Mouse (Mus musculus): Measurements from ENCODE around the gene Pira2. TPM values are rescaled to one million over a fixed set of nuclear protein-coding genes. Genes with fewer than 3 reads are reported as not detected.
"Not testable (repeated sequence)": the region's sequence is repeated elsewhere in the genome, so short reads cannot be mapped to it uniquely, and the experiment has no call there.

Gene Pira2
- polyA plus RNA-seq (2015; fragmentation: Nextera tagmentation; extraction: Ambion mirVana): not detected in 2 replicates

DNA sequence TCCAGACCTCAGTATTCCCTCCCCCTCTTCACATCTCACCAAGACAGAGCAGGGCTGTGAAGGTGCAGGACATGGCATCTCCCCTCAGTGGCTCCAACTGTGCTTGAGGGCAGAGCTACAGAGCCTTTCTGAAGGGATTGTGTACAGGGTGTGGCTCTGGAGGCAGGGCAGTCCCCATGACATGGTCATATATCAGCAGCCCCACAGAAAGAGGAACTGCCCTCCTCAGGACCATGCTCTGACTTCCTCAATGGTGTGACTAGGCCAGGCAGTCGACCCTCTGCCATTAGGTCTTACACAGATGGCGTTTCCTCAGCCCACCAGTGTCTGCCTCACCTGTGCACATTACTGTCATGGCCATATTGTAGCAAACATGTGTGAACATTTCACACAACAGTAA is at the start of gene Pira2:
Gene Pira2, minus strand, starts transcription at position 101 of the 400 bp plus-strand sequence.
- not testable (repeated sequence) for H3K4me2 ChIP-seq (replicated peaks); H3K4me3 ChIP-seq (replicated peaks); H3K4me1 ChIP-seq (replicated peaks); H3K9ac ChIP-seq (replicated peaks); H3K9me3 ChIP-seq; ATAC-seq; H3K36me3 ChIP-seq; H3K27ac ChIP-seq; H3K27me3 ChIP-seq
- WGBS: no CpG with 5 or more reads among the region's 2 CpGs

DNA sequence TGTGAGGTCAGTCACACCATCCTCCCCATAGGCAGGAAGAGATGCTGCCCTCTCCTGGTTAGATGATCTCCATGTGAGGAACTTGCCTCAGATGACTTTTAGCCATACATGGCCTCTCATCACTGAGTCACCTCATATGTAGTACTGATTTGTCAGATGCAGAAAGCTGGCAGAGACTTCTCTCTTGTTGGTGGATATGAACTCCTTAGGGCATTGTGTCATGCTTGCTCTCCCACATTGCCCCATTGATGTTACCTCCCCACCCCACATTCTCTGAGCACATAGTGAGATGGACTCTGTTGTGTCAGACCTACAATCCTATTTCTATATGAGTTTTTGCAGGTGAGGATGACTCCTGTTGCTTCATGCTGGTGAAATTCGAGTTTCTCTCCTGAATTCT is 30.2 kb upstream of the Pira2 start:
- WGBS: no CpG with 5 or more reads among the region's 1 CpGs

DNA sequence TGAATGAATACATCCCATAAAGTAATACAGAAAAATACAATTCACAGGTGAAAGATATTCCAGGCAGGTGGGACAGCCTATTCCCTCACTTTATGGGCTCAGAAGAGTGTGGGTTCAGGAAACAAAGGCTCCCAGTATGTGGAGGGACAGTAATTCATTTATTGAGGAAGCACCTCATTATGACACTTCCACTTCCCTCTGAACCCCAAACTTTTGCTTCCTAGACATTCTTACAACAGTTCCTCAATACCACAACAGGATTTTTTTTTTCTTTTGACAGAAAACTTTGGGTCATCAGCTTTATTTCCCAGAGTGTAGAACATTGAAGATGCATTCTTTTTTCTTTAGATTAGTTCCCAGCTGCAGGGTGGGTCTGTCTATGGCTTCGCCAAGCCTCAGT is 7.0 kb downstream of the Pira2 start:
- ATAC-seq; H3K27ac ChIP-seq; H3K9me3 ChIP-seq; H3K4me3 ChIP-seq (replicated peaks); H3K27me3 ChIP-seq; H3K4me2 ChIP-seq (replicated peaks); H3K36me3 ChIP-seq; H3K4me1 ChIP-seq (replicated peaks); H3K9ac ChIP-seq (replicated peaks): not testable (repeated sequence)
- no CpG with 5 or more reads among the region's 1 CpGs for WGBS

More for the DNA sequence above, 30.2 kb upstream of the Pira2 start:
- not testable (repeated sequence) for H3K27ac ChIP-seq; ATAC-seq; H3K36me3 ChIP-seq; H3K27me3 ChIP-seq; H3K9me3 ChIP-seq; H3K9ac ChIP-seq (replicated peaks); H3K4me3 ChIP-seq (replicated peaks); H3K4me2 ChIP-seq (replicated peaks); H3K4me1 ChIP-seq (replicated peaks)

DNA sequence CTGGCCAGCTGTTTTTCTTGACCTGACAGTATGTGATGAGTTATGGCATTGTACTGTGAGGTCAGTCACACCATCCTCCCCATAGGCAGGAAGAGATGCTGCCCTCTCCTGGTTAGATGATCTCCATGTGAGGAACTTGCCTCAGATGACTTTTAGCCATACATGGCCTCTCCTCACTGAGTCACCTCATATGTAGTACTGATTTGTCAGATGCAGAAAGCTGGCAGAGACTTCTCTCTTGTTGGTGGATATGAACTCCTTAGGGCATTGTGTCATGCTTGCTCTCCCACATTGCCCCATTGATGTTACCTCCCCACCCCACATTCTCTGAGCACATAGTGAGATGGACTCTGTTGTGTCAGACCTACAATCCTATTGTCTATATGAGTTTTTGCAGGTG is 14.2 kb downstream of the Pira2 start:
- ATAC-seq; H3K4me1 ChIP-seq (replicated peaks): not testable (repeated sequence)

DNA sequence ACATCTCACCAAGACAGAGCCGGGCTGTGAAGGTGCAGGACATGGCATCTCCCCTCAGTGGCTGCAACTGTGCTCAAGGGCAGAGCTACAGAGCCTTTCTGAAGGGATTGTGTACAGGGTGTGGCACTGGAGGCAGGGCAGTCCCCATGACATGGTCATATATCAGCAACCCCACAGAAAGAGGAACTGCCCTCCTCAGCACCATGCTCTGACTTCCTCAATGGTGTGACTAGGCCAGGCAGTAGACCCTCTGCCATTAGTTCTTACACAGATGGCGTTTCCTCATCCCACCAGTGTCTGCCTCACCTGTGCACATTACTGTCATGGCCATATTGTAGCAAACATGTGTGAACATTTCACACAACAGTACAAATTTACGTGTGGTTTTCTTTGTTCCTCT is 19.3 kb downstream of the Pira2 start, which contains the start of gene Gm15448:
Gene Gm15448, minus strand, starts transcription at position 89 of the 400 bp plus-strand sequence.
- not testable (repeated sequence) for H3K4me2 ChIP-seq (replicated peaks); H3K36me3 ChIP-seq; H3K4me1 ChIP-seq (replicated peaks); H3K27ac ChIP-seq; H3K9ac ChIP-seq (replicated peaks); H3K27me3 ChIP-seq; ATAC-seq; H3K4me3 ChIP-seq (replicated peaks); H3K9me3 ChIP-seq
- WGBS: 38% methylated on average over 1 of the region's 3 CpGs

More for the DNA sequence above, 14.2 kb downstream of the Pira2 start:
- not testable (repeated sequence) for H3K27ac ChIP-seq; H3K36me3 ChIP-seq; H3K9ac ChIP-seq (replicated peaks); H3K27me3 ChIP-seq; H3K4me2 ChIP-seq (replicated peaks); H3K4me3 ChIP-seq (replicated peaks); H3K9me3 ChIP-seq

DNA sequence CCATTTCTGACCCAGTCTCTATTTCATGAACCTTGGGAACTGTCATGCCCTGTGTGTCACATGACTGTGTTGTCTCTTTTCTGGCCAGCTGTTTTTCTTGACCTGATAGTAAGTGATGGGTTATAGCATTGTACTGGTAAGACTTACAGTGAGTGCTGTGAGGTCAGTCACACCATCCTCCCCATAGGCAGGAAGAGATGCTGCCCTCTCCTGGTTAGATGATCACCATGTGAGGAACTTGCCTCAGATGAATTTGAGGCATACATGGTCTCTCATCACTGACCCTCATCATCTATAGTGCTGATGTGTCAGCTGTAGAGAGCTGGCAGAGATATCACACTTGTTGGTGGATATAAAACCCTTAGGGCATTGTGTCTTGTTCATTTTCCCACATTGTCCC is 32.9 kb downstream of the Pira2 start:
- not testable (repeated sequence) for H3K27me3 ChIP-seq; H3K4me3 ChIP-seq (replicated peaks); ATAC-seq; H3K36me3 ChIP-seq; H3K4me2 ChIP-seq (replicated peaks); H3K4me1 ChIP-seq (replicated peaks); H3K9me3 ChIP-seq; H3K9ac ChIP-seq (replicated peaks); H3K27ac ChIP-seq

DNA sequence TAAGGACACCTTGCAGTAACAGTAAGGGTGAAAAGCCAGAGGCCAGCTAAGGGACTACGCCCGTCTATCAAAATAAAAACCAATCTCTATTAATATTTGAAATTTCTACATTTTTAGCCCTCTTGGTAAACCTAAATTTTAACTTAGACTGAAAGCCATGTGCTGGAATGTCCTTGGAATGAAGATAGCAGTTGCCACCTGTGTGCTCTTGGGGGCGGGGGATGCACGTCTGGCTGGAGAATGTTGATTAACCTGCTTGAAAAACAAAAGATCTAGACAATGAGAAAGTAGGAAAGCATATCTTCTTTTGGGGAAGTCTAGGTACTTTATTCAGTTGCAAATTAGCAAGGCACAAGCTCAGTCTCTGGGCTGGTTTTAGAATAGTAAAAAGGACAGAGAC is 41.9 kb downstream of the Pira2 start:
- not testable (repeated sequence) for H3K36me3 ChIP-seq; H3K4me2 ChIP-seq (replicated peaks); H3K9me3 ChIP-seq; H3K9ac ChIP-seq (replicated peaks); H3K27ac ChIP-seq; H3K27me3 ChIP-seq; H3K4me1 ChIP-seq (replicated peaks); H3K4me3 ChIP-seq (replicated peaks); ATAC-seq
- WGBS: 85% methylated on average over 4 of the region's 4 CpGs

DNA sequence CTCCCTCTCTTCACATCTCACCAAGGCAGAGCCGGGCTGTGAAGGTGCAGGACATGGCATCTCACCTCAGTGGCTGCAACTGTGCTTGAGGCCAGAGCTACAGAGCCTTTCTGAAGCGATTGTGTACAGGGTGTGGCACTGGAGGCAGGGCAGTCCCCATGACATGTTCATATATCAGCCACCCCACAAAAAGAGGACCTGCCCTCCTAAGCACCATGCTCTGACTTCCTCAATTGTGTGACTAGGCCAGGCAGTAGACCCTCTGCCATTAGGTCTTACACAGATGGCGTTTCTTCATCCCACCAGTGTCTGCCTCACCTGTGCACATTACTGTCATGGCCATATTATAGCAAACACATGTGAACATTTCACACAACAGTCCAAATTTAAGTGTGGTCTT is 44.9 kb downstream of the Pira2 start:
- not testable (repeated sequence) for H3K9me3 ChIP-seq; H3K9ac ChIP-seq (replicated peaks); H3K27ac ChIP-seq; ATAC-seq; H3K4me3 ChIP-seq (replicated peaks); H3K27me3 ChIP-seq; H3K4me1 ChIP-seq (replicated peaks); H3K36me3 ChIP-seq; H3K4me2 ChIP-seq (replicated peaks)
- 76% methylated on average over 3 of the region's 3 CpGs for WGBS

DNA sequence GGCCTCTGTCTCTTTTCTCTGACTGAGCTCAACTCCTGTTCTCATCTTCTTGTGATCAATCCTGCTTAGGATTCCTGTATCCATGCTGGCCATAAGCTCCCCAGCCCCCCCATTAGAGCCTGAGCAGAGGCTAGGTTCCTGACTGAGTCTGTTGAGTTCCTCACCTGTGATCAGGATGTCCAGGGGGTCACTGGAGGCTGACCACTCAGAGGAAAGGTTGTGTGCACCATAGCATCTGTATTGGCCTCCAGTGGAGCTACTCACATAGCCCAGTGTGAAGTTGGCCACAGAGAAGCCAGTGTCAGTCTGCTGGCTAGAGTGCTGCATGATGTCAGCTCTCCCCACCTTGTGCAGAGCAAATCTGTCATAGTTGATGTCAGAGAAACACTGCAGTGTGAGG is 48.6 kb downstream of the Pira2 start:
- H3K27ac ChIP-seq; ATAC-seq; H3K4me3 ChIP-seq (replicated peaks); H3K9me3 ChIP-seq; H3K4me2 ChIP-seq (replicated peaks); H3K36me3 ChIP-seq; H3K4me1 ChIP-seq (replicated peaks); H3K27me3 ChIP-seq; H3K9ac ChIP-seq (replicated peaks): not testable (repeated sequence)

Other genes with a start within 250 kb of the Pira2 start
- gene Oscar, start 228.9 kb downstream of the Pira2 start, polyA plus RNA-seq (2015; fragmentation: Nextera tagmentation; extraction: Ambion mirVana): 0.26 and 0.42 TPM in 2 replicates
- 440 and 458 TPM in 2 replicates for gene Ndufa3, start 227.7 kb downstream of the Pira2 start, polyA plus RNA-seq (2015; fragmentation: Nextera tagmentation; extraction: Ambion mirVana)
- gene Tfpt, start 215.1 kb downstream of the Pira2 start, polyA plus RNA-seq (2015; fragmentation: Nextera tagmentation; extraction: Ambion mirVana): 30.8 and 38.9 TPM in 2 replicates
- gene Prpf31, start 215.1 kb downstream of the Pira2 start, polyA plus RNA-seq (2015; fragmentation: Nextera tagmentation; extraction: Ambion mirVana): 114 and 117 TPM in 2 replicates
- gene Cnot3, start 199.8 kb downstream of the Pira2 start, polyA plus RNA-seq (2015; fragmentation: Nextera tagmentation; extraction: Ambion mirVana): 48.7 and 57.8 TPM in 2 replicates
- 16.5 and 16.8 TPM in 2 replicates for gene Leng1, start 179.2 kb downstream of the Pira2 start, polyA plus RNA-seq (2015; fragmentation: Nextera tagmentation; extraction: Ambion mirVana)
- gene Tmc4, start 167.5 kb downstream of the Pira2 start, polyA plus RNA-seq (2015; fragmentation: Nextera tagmentation; extraction: Ambion mirVana): 4.0 and 4.3 TPM in 2 replicates
- gene Tsen34, start 152.2 kb downstream of the Pira2 start, polyA plus RNA-seq (2015; fragmentation: Nextera tagmentation; extraction: Ambion mirVana): 205 and 225 TPM in 2 replicates
- 53.4 and 54.5 TPM in 2 replicates for gene Mboat7, start 151.5 kb downstream of the Pira2 start, polyA plus RNA-seq (2015; fragmentation: Nextera tagmentation; extraction: Ambion mirVana)
- 994 and 1,009 TPM in 2 replicates for gene Rps9, start 141.1 kb downstream of the Pira2 start, polyA plus RNA-seq (2015; fragmentation: Nextera tagmentation; extraction: Ambion mirVana)
- gene Pirb, start 124.7 kb downstream of the Pira2 start, polyA plus RNA-seq (2015; fragmentation: Nextera tagmentation; extraction: Ambion mirVana): 0.15 and 0.37 TPM in 2 replicates
- not detected in 2 replicates for gene Gm15448, start 19.4 kb downstream of the Pira2 start, polyA plus RNA-seq (2015; fragmentation: Nextera tagmentation; extraction: Ambion mirVana)
- gene Gm14548, start 53.1 kb upstream of the Pira2 start, polyA plus RNA-seq (2015; fragmentation: Nextera tagmentation; extraction: Ambion mirVana): not detected in 2 replicates
- gene Lilra6, start 70.5 kb upstream of the Pira2 start, polyA plus RNA-seq (2015; fragmentation: Nextera tagmentation; extraction: Ambion mirVana): not detected in 2 replicates
- gene Lair1, start 218.2 kb upstream of the Pira2 start, polyA plus RNA-seq (2015; fragmentation: Nextera tagmentation; extraction: Ambion mirVana): 1.8 and 2.2 TPM in 2 replicates